Mouse (Mus musculus) stomach, embryonic 15.5 days (tissue): ENCODE data around the gene Kdm8. TPM values are rescaled to one million over a fixed set of nuclear protein-coding genes. Genes with fewer than 3 reads are reported as not detected.

Experiments
- ATAC-seq: fragments of 200-750 bp; cut with Nextera tagmentation; 2 replicates; pipeline ENCODE4 v1.8.0; 2017; ENCODE audit warnings: low read depth, moderate number of reproducible peaks, moderate TSS enrichment; ENCODE audit not compliant: insufficient read depth, low FRiP score
- H3K27ac ChIP-seq: fragments of 300-500 bp; sonication (generic); 2 replicates; pipeline ENCODE4 v1.5.1; 2015; ENCODE audit warnings: mild to moderate bottlenecking, inconsistent platforms
- H3K27me3 ChIP-seq: fragments of 300-500 bp; sonication (generic); replicated peaks from 2 replicates; pipeline ENCODE4 v1.6.1; 2015; ENCODE audit warnings: inconsistent platforms
- H3K36me3 ChIP-seq: fragments of 300-500 bp; sonication (generic); 2 replicates; pipeline ENCODE4 v1.6.1; 2015; ENCODE audit warnings: inconsistent platforms
- H3K4me1 ChIP-seq: fragments of 300-500 bp; sonication (generic); 2 replicates; pipeline ENCODE4 v1.6.1; 2015; ENCODE audit warnings: inconsistent platforms
- H3K4me2 ChIP-seq: fragments of 300-500 bp; sonication (generic); 2 replicates; pipeline ENCODE4 v1.6.1; 2015; ENCODE audit warnings: mild to moderate bottlenecking, inconsistent platforms
- H3K4me3 ChIP-seq: fragments of 300-500 bp; sonication (generic); replicated peaks from 2 replicates; pipeline ENCODE4 v1.5.1; 2015; ENCODE audit warnings: inconsistent platforms
- H3K9ac ChIP-seq: fragments of 300-500 bp; sonication (generic); 2 replicates; pipeline ENCODE4 v1.6.1; 2015; ENCODE audit warnings: inconsistent platforms
- H3K9me3 ChIP-seq: fragments of 300-500 bp; sonication (generic); 2 replicates; pipeline ENCODE4 v1.6.1; 2016; ENCODE audit warnings: inconsistent platforms
- WGBS: fragments of 180-500 bp; shearing (Covaris S2); methylation state at CpG from one replicate; pipeline ENCODE4 v1.1.7; 2015; 5-methylcytosine and 5-hydroxymethylcytosine counted together
- polyA plus RNA-seq: library from polyadenylated mRNA; unstranded; fragments of >200 nt; fragmentation: Nextera tagmentation; extraction: Ambion mirVana; gene quantifications from 2 replicates; pipeline ENCODE4 v1.2.1, GENCODE M21; 2015

Gene Kdm8
- polyA plus RNA-seq, result 8.8 and 9.3 TPM in 2 replicates

DNA sequence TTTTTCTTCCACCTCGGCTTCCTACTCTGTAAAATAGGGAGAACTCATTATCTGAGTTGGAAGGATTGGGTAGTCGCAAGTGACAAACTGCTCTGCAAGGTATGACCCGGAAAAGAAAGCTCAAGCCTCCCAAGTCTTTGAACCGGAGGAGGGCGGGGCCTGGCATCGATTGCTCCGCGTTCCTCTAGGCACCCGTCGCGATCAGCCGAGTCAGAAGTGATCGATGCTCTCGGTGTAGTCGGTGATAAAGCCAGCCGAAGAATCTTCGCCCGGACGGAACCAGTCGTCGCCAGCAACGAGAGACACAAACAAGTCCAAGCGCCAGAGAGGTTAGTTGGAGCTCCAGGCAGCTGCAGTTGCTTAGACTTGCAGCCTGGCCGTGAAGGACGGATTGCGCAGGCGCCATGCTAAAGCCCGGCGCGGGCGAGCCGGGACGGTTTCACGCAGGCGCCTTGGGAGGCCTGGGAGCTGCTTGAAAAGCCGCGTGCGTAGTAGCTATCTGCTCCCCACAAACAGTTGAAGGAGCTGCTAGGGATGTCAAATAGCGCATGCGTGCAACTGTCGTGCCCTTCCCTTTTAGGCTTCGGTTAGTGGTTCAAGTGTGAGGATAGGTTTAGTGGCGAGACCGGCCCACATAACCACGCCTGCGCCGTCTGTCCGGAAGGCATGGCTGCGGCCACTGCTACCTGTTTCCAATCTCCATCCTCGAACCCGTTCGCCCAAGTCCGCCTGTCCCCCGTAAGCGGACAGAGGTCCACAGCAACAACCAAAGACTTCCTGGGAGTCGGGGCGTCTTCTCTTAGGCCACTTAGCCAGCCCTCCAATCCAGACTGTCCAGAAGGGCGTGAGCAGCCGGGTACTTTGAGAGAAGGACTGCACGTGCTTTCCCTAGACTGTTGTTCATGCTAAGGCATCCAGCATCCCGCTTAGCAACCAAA lies at the start of gene Kdm8:
Kdm8 (plus strand) TSS at position 213 of the 938 bp plus-strand sequence.
- Histone ChIP-seq H3K27me3 (no peaks in the 10 kb centered on the region), H3K4me3 (peak within 1 kb of the TSS; percentile 70), H3K9ac (peak within 1 kb of the TSS; percentile 67), H3K9me3 (no peaks in the 10 kb centered on the region), H3K36me3 (no peaks in the 10 kb centered on the region), H3K27ac (peak within 1 kb of the TSS; percentile 99), H3K4me1 (peaks cover 6% of the 10 kb centered on the region), H3K4me2 (peak within 1 kb of the TSS; percentile 83)
- peak; percentile 95 for ATAC-seq
- whole genome bisulfite sequencing, result 2% methylated on average over 61 of the region's 61 CpGs

DNA sequence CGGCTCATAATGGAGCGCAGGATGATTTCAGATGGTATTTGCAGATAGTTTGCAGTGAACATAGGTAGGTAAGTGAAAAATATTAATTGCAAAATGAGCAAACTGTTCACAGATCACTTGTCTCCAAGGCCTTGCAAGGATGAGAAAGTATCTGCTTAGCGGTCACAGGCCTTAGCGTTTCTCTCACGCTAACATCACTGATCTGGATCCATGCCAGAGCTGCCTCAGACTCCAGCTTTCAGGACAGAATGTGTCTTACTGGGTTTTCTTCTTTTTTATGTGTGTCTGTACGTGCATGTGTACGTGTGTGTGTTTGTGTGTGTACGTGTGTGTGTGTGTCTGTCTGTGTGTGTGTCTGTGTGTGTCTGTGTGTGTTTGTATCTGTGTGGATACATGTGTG lies 46.4 kb upstream of the Kdm8 start:
- Histone ChIP-seq H3K4me2 (no peak overlapping the region), H3K9me3 (no peaks in the 10 kb centered on the region), H3K4me3 (no peak overlapping the region), H3K4me1 (peaks cover 1% of the 10 kb centered on the region; the same call in 1 of the 2 replicates), H3K36me3 (no peaks in the 10 kb centered on the region), H3K9ac (no peak overlapping the region), H3K27me3 (no peaks in the 10 kb centered on the region), H3K27ac (no peak overlapping the region)
- no peak for ATAC-seq
- WGBS, result 74% methylated on average over 8 of the region's 8 CpGs

DNA sequence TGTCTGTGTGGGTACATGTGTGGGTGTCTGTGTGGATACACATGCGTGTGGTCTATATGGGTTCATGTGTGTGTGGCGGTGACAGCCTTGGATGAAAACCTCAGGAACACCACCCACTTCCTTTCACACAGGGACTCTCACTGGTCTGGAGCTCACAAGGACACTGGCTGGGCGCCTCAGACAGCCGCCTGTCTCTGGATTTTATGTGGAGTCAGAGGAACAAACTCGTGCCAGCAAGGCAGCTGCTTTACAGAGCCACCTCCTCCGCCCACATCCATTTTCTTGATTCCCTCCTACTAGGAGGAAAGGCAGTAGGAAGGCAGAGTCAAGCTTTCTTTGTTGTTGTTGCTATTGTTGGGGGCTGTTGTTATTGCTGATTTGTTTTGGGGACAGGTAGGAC lies 45.8 kb upstream of the Kdm8 start:
- H3K4me3 ChIP-seq, result no peak overlapping the region
- no peaks in the 10 kb centered on the region for H3K27me3 ChIP-seq
- no peak overlapping the region for H3K27ac ChIP-seq
- no peaks in the 10 kb centered on the region for H3K36me3 ChIP-seq
- H3K9ac ChIP-seq, result no peak overlapping the region
- WGBS, result 64% methylated on average over 6 of the region's 6 CpGs
- no peak for ATAC-seq
- no peak overlapping the region for H3K4me2 ChIP-seq
- H3K9me3 ChIP-seq, result no peaks in the 10 kb centered on the region
- H3K4me1 ChIP-seq, result no peaks in the 10 kb centered on the region

DNA sequence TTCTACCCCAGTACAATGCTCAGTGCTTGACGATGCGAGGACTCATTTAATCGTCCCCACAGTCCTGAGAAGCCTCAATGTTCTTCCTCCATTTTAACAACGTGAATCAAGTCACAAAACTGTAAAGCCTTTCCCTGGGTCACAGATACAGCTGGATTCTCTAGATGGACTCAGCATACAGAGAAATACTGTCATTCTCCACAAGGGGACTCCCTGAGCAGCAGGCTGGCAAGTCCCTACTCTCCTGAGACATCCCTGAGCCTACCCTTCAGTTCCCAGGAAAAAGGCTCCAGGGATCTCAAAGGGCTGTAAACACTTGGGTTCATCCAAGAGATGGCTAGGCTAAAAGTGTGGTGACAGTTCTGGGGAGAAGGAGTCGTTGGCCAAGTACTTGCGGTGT lies 37.3 kb upstream of the Kdm8 start:
- WGBS, result 63% methylated on average over 6 of the region's 6 CpGs
- H3K27ac ChIP-seq, result no peak overlapping the region
- H3K9ac ChIP-seq, result no peak overlapping the region
- H3K4me3 ChIP-seq, result no peak overlapping the region
- H3K4me1 ChIP-seq, result no peaks in the 10 kb centered on the region
- no peaks in the 10 kb centered on the region for H3K27me3 ChIP-seq
- H3K36me3 ChIP-seq, result no peaks in the 10 kb centered on the region
- ATAC-seq, result no peak
- no peak overlapping the region for H3K4me2 ChIP-seq
- no peaks in the 10 kb centered on the region for H3K9me3 ChIP-seq

DNA sequence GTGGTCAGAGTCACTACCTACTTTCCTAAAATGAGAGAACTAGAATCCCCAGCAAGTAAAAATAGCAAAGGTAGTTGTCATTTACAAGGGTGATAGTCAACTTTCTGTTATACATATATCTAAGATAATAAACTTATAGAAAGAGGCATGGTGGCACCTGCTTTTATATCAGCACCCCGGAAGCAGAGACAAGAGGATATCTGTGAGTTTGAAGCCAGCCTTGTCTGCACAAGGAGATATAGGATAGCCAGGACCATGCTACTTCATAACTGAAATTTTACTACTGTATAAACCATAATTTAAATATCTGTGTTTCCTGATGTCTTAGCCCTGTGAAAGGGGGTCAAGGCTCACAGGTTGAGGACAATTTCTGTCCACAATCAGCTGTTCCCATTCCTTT lies 29.4 kb upstream of the Kdm8 start:
- H3K9me3 ChIP-seq, result no peaks in the 10 kb centered on the region
- H3K27me3 ChIP-seq, result no peaks in the 10 kb centered on the region
- no peak overlapping the region for H3K9ac ChIP-seq
- H3K4me2 ChIP-seq, result no peak overlapping the region
- H3K4me1 ChIP-seq, result no peaks in the 10 kb centered on the region
- H3K36me3 ChIP-seq, result no peaks in the 10 kb centered on the region
- H3K4me3 ChIP-seq, result no peak overlapping the region
- 89% methylated on average over 1 of the region's 1 CpGs for WGBS
- ATAC-seq, result no peak
- no peak overlapping the region for H3K27ac ChIP-seq

DNA sequence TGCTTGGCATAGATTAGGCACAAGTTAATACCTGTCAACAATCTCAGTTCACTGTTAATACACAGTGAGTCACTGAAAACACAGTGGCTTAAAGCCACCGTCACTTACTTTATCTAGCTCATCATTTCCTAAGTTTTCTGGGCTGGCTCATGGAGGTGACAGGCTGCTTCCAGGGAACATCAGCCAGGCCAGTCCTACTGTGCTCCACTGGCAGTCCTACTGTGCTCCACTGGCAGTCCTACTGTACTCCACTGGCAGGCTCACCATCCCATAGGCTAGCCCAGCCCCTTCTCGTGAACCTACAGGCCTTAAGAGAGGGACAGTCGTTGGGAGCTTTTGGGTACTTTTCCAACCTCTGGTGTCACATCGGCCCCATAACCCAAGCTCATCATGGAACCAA lies 28.7 kb upstream of the Kdm8 start:
- no peaks in the 10 kb centered on the region for H3K9me3 ChIP-seq
- no peak for ATAC-seq
- 82% methylated on average over 4 of the region's 4 CpGs for WGBS
- no peak overlapping the region for H3K4me3 ChIP-seq
- H3K27ac ChIP-seq, result no peak overlapping the region
- no peaks in the 10 kb centered on the region for H3K4me1 ChIP-seq
- H3K4me2 ChIP-seq, result no peak overlapping the region
- no peak overlapping the region for H3K9ac ChIP-seq
- H3K27me3 ChIP-seq, result no peaks in the 10 kb centered on the region
- no peaks in the 10 kb centered on the region for H3K36me3 ChIP-seq

DNA sequence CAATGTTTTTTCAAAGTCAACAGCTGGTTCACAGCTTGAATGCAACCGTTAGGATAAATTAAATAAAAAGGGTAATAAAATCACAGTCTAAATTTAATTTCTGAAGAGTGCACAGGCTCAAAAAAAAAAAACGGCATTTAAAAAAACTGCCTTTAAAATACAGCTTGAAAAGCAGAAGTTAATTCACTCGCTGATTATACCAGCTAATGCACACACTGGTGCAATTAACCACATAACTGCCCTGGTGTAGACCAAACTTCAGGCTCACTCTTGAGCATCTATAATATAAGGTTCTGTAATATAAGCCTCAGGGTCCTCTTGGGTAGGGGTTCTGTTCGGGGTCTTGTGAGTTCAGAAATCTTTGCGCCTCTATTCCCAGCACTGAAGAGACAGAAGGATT lies 27.7 kb upstream of the Kdm8 start:
- no peak for ATAC-seq
- H3K36me3 ChIP-seq, result no peaks in the 10 kb centered on the region
- H3K4me3 ChIP-seq, result no peak overlapping the region
- no peaks in the 10 kb centered on the region for H3K4me1 ChIP-seq
- H3K9ac ChIP-seq, result no peak overlapping the region
- H3K4me2 ChIP-seq, result no peak overlapping the region
- H3K9me3 ChIP-seq, result no peaks in the 10 kb centered on the region
- 74% methylated on average over 5 of the region's 5 CpGs for WGBS
- H3K27me3 ChIP-seq, result no peaks in the 10 kb centered on the region
- H3K27ac ChIP-seq, result no peak overlapping the region

DNA sequence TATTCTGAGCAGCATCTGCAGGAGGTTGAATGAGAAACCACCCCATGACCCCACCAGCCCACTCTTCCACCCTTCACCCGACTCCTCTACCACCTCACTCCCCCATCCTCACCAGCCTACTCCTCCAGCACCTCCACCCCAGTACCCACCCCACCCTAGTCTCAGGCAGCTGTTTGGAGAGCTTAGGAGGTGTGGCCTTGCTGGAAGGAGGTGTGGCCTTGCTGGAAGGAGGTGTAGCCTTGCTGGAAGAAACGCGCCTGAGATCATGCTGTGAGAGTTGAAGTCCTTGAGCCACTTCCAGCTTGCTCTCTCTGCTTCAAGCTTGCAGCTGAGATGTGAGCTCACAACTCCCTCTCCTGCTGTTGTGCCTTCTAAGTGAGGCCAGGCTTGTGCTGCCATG lies 26.1 kb upstream of the Kdm8 start:
- Histone ChIP-seq H3K9ac (no peak overlapping the region), H3K4me2 (no peak overlapping the region), H3K9me3 (no peaks in the 10 kb centered on the region), H3K27me3 (no peaks in the 10 kb centered on the region), H3K27ac (no peak overlapping the region), H3K4me1 (no peaks in the 10 kb centered on the region), H3K4me3 (no peak overlapping the region), H3K36me3 (no peaks in the 10 kb centered on the region)
- WGBS, result 33% methylated on average over 3 of the region's 3 CpGs
- peak; percentile 66; the same call in 1 of the 2 replicates for ATAC-seq

DNA sequence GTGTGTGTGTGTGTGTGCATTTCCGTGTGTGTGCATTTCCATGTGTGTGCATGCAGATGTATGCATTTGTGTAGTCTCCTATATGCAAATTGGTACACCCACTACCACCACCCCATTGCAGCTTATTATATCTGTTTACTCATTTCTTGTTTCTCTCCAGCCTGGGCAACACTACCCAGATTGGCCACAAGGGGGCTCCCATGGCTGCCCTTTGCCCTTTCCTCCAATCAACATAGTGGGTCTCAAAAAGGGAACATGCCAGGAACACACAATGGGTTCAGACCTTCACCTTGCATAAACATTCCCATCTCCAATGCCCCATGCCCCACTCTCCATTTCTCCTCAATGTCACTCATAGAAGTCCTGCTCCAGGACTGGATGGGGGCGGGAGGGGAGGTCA lies 24.3 kb upstream of the Kdm8 start:
- ATAC-seq, result no peak
- Histone ChIP-seq H3K36me3 (no peaks in the 10 kb centered on the region), H3K4me1 (no peaks in the 10 kb centered on the region), H3K9me3 (no peaks in the 10 kb centered on the region), H3K4me3 (no peak overlapping the region), H3K27me3 (no peaks in the 10 kb centered on the region), H3K9ac (no peak overlapping the region), H3K27ac (no peak overlapping the region), H3K4me2 (no peak overlapping the region)
- WGBS, result 56% methylated on average over 2 of the region's 2 CpGs

DNA sequence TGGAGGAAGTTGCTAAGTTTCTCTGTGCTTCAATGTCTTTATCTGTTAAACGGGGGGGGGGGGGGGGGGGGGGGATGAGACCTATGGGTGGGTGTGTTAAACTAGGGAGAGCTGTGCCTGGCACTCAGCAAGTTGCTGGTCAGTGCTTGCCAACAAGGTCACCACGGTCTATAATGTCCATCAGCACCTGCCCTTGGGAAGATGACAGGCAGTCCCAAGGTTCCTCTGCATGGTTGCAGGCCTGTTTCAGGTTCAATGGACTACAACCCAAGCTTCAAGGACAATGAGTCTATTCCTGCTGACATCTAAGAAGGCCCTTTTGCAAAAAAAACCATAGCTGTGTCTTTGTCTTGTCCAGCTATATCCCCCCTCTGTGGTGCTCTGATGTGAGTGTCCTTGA lies 22.6 kb upstream of the Kdm8 start:
- Histone ChIP-seq H3K27me3 (no peaks in the 10 kb centered on the region), H3K9ac (no peak overlapping the region), H3K9me3 (no peaks in the 10 kb centered on the region), H3K27ac (no peak overlapping the region), H3K4me2 (no peak overlapping the region), H3K36me3 (no peaks in the 10 kb centered on the region), H3K4me1 (no peaks in the 10 kb centered on the region), H3K4me3 (no peak overlapping the region)
- WGBS, result 56% methylated on average over 2 of the region's 2 CpGs
- ATAC-seq, result no peak

DNA sequence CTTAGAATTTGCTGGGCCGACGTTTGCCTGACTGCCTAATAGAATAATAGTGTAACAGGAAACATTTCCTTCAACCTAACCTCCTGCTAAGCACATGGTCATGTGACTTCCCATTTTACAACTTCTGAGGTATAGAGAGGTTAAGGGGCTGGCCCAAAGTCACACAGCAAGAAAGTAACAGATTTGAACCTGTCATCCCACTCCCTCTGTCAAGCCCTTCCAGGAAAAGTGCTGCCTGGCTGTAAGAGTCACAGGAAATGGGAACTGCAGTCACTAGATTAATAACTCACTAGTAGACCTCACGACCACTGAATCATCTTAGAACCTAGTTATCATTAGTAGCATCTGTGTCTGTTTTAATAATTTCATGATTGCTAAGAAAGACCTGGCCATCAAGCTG lies 21.4 kb upstream of the Kdm8 start:
- 61% methylated on average over 3 of the region's 3 CpGs for WGBS
- no peaks in the 10 kb centered on the region for H3K27me3 ChIP-seq
- no peaks in the 10 kb centered on the region for H3K4me1 ChIP-seq
- no peak overlapping the region for H3K4me3 ChIP-seq
- H3K4me2 ChIP-seq, result no peak overlapping the region
- H3K9me3 ChIP-seq, result no peaks in the 10 kb centered on the region
- H3K27ac ChIP-seq, result no peak overlapping the region
- no peaks in the 10 kb centered on the region for H3K36me3 ChIP-seq
- no peak for ATAC-seq
- no peak overlapping the region for H3K9ac ChIP-seq

DNA sequence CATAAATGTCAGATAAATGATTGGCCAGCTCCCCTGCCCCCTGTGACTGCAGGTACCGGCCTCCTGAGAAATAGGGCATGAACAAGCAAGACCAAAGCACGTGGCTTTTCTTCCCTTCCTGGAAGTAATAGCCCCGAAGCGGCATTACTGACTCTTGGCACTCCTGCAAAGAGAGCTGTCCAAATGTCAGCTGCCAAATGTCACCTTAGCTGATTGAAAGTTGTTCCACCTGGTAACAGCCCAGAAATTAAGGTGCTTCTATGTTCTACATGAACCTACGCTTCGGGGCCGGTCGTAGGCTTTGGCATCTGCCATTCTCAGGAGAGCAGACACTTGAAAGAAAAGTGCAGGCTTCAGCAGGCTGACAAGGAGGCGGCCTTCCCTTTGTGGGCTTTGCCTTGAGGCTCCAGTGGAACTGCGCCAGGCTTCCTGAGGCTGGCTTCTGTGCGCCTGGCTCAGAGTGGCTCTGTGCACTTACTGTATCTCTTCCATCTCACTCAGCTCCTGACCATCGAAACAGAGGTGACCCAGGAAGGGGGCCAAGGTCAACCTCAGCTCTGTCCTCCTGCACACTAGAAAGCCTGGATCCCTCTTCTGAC lies 16.9 kb upstream of the Kdm8 start:
- no peak overlapping the region for H3K9ac ChIP-seq
- no peaks in the 10 kb centered on the region for H3K36me3 ChIP-seq
- H3K27ac ChIP-seq, result no peak overlapping the region
- H3K9me3 ChIP-seq, result no peaks in the 10 kb centered on the region
- no peaks in the 10 kb centered on the region for H3K27me3 ChIP-seq
- WGBS, result 69% methylated on average over 12 of the region's 12 CpGs
- no peak for ATAC-seq
- no peaks in the 10 kb centered on the region for H3K4me1 ChIP-seq
- H3K4me2 ChIP-seq, result no peak overlapping the region
- no peak overlapping the region for H3K4me3 ChIP-seq
